Mouse (Mus musculus) lung, embryonic 14.5 days (tissue): ENCODE measurements around the gene Olfr706. TPM values are rescaled to one million over a fixed set of nuclear protein-coding genes. Genes with fewer than 3 reads are reported as not detected.

Experiments used
- ATAC-seq: fragments of 200-750 bp; cut with Nextera tagmentation; 2 replicates; pipeline ENCODE4 v1.8.0; 2017; ENCODE audit warnings: mild to moderate bottlenecking, moderate TSS enrichment, moderate library complexity; ENCODE audit not compliant: insufficient read depth
- DNase-seq: peaks from one replicate; pipeline ENCODE4 v3.0.0-alpha.2; 2015
- H3K27ac ChIP-seq: fragments of 300-500 bp; sonication (generic); 2 replicates; pipeline ENCODE4 v1.5.1; 2014; ENCODE audit warnings: low read depth, mild to moderate bottlenecking, moderate library complexity
- H3K27me3 ChIP-seq: fragments of 300-500 bp; sonication (generic); 2 replicates; pipeline ENCODE4 v1.6.1; 2014; ENCODE audit warnings: low read length, control low read depth; ENCODE audit not compliant: insufficient read depth
- H3K36me3 ChIP-seq: fragments of 300-500 bp; sonication (generic); 2 replicates; pipeline ENCODE4 v1.6.1; 2014; ENCODE audit warnings: control low read depth; ENCODE audit not compliant: insufficient read depth
- H3K4me1 ChIP-seq: fragments of 300-500 bp; sonication (generic); 2 replicates; pipeline ENCODE4 v1.6.1; 2014; ENCODE audit warnings: antibody characterized with exemption, control low read depth; ENCODE audit not compliant: insufficient read depth
- H3K4me2 ChIP-seq: fragments of 300-500 bp; sonication (generic); 2 replicates; pipeline ENCODE4 v1.6.1; 2014; ENCODE audit warnings: mild to moderate bottlenecking
- H3K4me3 ChIP-seq: fragments of 300-500 bp; sonication (generic); 2 replicates; pipeline ENCODE4 v1.5.1; 2014; ENCODE audit warnings: low read depth, low read length
- H3K9ac ChIP-seq: fragments of 300-500 bp; sonication (generic); 2 replicates; pipeline ENCODE4 v1.6.1; 2014
- H3K9me3 ChIP-seq: fragments of 300-500 bp; sonication (generic); 2 replicates; pipeline ENCODE4 v1.6.1; 2016; ENCODE audit warnings: low read depth, low read length, control low read depth
- CTCF ChIP-seq: IDR thresholded peaks from 2 replicates; pipeline ENCODE4 v1.5.1; 2016; ENCODE audit warnings: antibody characterized with exemption, low read depth
- polyA plus RNA-seq: library from polyadenylated mRNA; unstranded; fragments of >200 nt; fragmentation: Nextera tagmentation; extraction: Ambion mirVana; gene quantifications from 2 replicates; pipeline ENCODE4 v1.2.1, GENCODE M21; 2014

Olfr706 gene
- polyA plus RNA-seq, 1 experiment from 2014 or later = not detected

GRCm38 (mm10) chr7:106833793-106834192, 54.2 kb downstream of the Olfr706 start, which contains the start of gene Olfr702:
TSS of gene Olfr702 (minus strand) at chr7:106833893.
- Histone ChIP-seq H3K27ac (no peak within 1 kb of the TSS), H3K9ac (no peak within 1 kb of the TSS), H3K9me3 (no peaks in the 10 kb centered on the region), H3K27me3 (no peaks in the 10 kb centered on the region), H3K4me3 (no peak within 1 kb of the TSS), H3K4me2 (no peak within 1 kb of the TSS), H3K36me3 (no peaks in the 10 kb centered on the region), H3K4me1 (no peaks in the 10 kb centered on the region)
- no peak for TF ChIP-seq CTCF
- DNase-seq (no peak), ATAC-seq (no peak)

Other genes starting within 250 kb of the Olfr706 start
- gene Olfr693, start 207.6 kb downstream of the Olfr706 start, polyA plus RNA-seq = not detected in 2 replicates
- not detected in 2 replicates for gene Olfr694, start 196.3 kb downstream of the Olfr706 start, polyA plus RNA-seq
- gene Olfr695, start 171.8 kb downstream of the Olfr706 start, polyA plus RNA-seq = not detected in 2 replicates
- not detected in 2 replicates for gene Olfr697, start 145.7 kb downstream of the Olfr706 start, polyA plus RNA-seq
- gene Olfr698, start 132.8 kb downstream of the Olfr706 start, polyA plus RNA-seq = not detected in 2 replicates
- not detected in 2 replicates for gene Olfr699, start 95.0 kb downstream of the Olfr706 start, polyA plus RNA-seq
- not detected in 2 replicates for gene Olfr700, start 79.3 kb downstream of the Olfr706 start, polyA plus RNA-seq
- gene Olfr701, start 74.0 kb downstream of the Olfr706 start, polyA plus RNA-seq = not detected in 2 replicates
- not detected in 2 replicates for gene Olfr702, start 54.3 kb downstream of the Olfr706 start, polyA plus RNA-seq
- not detected in 2 replicates for gene Olfr703, start 44.8 kb downstream of the Olfr706 start, polyA plus RNA-seq
- gene Olfr704, start 25.0 kb downstream of the Olfr706 start, polyA plus RNA-seq = not detected in 2 replicates
- not detected in 2 replicates for gene Olfr705, start 11.3 kb downstream of the Olfr706 start, polyA plus RNA-seq
- gene Olfr707, start 13.1 kb upstream of the Olfr706 start, polyA plus RNA-seq = not detected in 2 replicates
- gene Olfr1532-ps1, start 19.8 kb upstream of the Olfr706 start, polyA plus RNA-seq = not detected in 2 replicates
- gene Olfr709-ps1, start 44.1 kb upstream of the Olfr706 start, polyA plus RNA-seq = not detected in 2 replicates
- not detected in 2 replicates for gene Olfr710, start 60.1 kb upstream of the Olfr706 start, polyA plus RNA-seq
- not detected in 2 replicates for gene Olfr6, start 75.8 kb upstream of the Olfr706 start, polyA plus RNA-seq
- not detected in 2 replicates for gene Olfr711, start 87.3 kb upstream of the Olfr706 start, polyA plus RNA-seq
- gene Olfr2, start 117.9 kb upstream of the Olfr706 start, polyA plus RNA-seq = not detected in 2 replicates
- not detected in 2 replicates for gene Olfr713, start 143.0 kb upstream of the Olfr706 start, polyA plus RNA-seq
- not detected in 2 replicates for gene Olfr714, start 182.8 kb upstream of the Olfr706 start, polyA plus RNA-seq
- not detected in 2 replicates for gene Olfr17, start 205.1 kb upstream of the Olfr706 start, polyA plus RNA-seq
- gene Olfr715b, start 222.2 kb upstream of the Olfr706 start, polyA plus RNA-seq = not detected in 2 replicates
- gene Olfr715, start 242.9 kb upstream of the Olfr706 start, polyA plus RNA-seq = not detected in 2 replicates